Comparison of ENCODE assay signal across 8 mouse cellular contexts in genomic region chr5:3152149-3152865, GRCm38 (mm10).
DNase-seq lines count a peak whose midpoint lies in the region; ATAC-seq and TF ChIP-seq lines count a peak whose summit lies in the region.
"Not testable (repeated sequence)": the region's sequence is repeated elsewhere in the genome, so short reads cannot be mapped to it uniquely, and the experiment has no call there.

No protein-coding gene starts in this region.

- H3K4me3 ChIP-seq in embryonic facial prominence, embryonic 13.5 days: peak overlapping the region; percentile 38
- peak overlapping the region; percentile 22; the same call in 1 of the 2 replicates for H3K4me3 ChIP-seq in heart, adult 2 months

- peak; percentile 67 to 81 for DNase-seq in heart, adult 2 months
- peak; percentile 9 for DNase-seq in kidney, adult 18-20 months
- peak; percentile 46 for DNase-seq in left cerebral cortex, postnatal 4 days
- DNase-seq in mesoderm, embryonic 11.5 days (ENCODE audit: low read depth, low spot score): peak; percentile 31
- DNase-seq in right cerebral cortex, adult 2 months (ENCODE audit: low spot score in 2 of 2): peak; percentile 75 to 79
- DNase-seq in yolk sac, embryonic 10.5 days (ENCODE audit: low spot score): peak; percentile 30

- H3K79me2 ChIP-seq in heart, adult 2 months (replicated peaks; ENCODE audit: control insufficient read depth, insufficient read depth, low read length): not testable (repeated sequence)

- H3K27ac ChIP-seq in embryonic facial prominence, embryonic 13.5 days: peak overlapping the region; percentile 11; the same call in 1 of the 2 replicates
- not testable (repeated sequence) for H3K27ac ChIP-seq in heart, adult 2 months

- H3K9me3 ChIP-seq in embryonic facial prominence, embryonic 13.5 days: not testable (repeated sequence)

- not testable (repeated sequence) for TF ChIP-seq EP300 in heart, adult 2 months (IDR thresholded peaks at IDR 0.05; ENCODE audit: insufficient read depth, low read depth, low read length)

- H3K4me2 ChIP-seq in embryonic facial prominence, embryonic 13.5 days: peak overlapping the region; percentile 65

- peak overlapping the region; percentile 52 for H3K9ac ChIP-seq in embryonic facial prominence, embryonic 13.5 days
- H3K9ac ChIP-seq in heart, adult 2 months (ENCODE audit: low read depth, low read length): peak overlapping the region; percentile 50; the same call in 1 of the 2 replicates

- H3K36me3 ChIP-seq in embryonic facial prominence, embryonic 13.5 days; heart, adult 2 months (ENCODE audit: control insufficient read depth, insufficient read depth, low read length): not testable (repeated sequence)

- not testable (repeated sequence) for TF ChIP-seq POLR2A in heart, adult 2 months (IDR thresholded peaks at IDR 0.05; ENCODE audit: insufficient read depth, low read depth, low read length)

- H3K27me3 ChIP-seq in embryonic facial prominence, embryonic 13.5 days; heart, adult 2 months (ENCODE audit: control insufficient read depth, insufficient read depth, low read length): not testable (repeated sequence)

- intact Hi-C loops in heart, adult 2 months (cut with DNase I): loop anchor here (5.0 kb wide), 1 partner anchor 190 kb away; the partner anchor contains the start of gene Cdk6
- intact Hi-C loops in left cerebral cortex, postnatal 4 days (cut with DNase I): loop anchor here (5.0 kb wide), 1 partner anchor 190 kb away; the partner anchor contains the start of gene Cdk6

- WGBS in embryonic facial prominence, embryonic 13.5 days: 23% methylated on average over 26 of the region's 26 CpGs
- 23% methylated on average over 26 of the region's 26 CpGs for WGBS in heart, adult 2 months

- peak; percentile 96 for ATAC-seq in activated CD4-positive, CD25-positive, alpha-beta regulatory T cell, adult 4 months
- peak; percentile 85 for ATAC-seq in embryonic facial prominence, embryonic 13.5 days (ENCODE audit: insufficient number of reproducible peaks, insufficient read depth, low FRiP score, low TSS enrichment, low read depth)

- TF ChIP-seq CTCF in heart, adult 2 months (IDR thresholded peaks at IDR 0.05): not testable (repeated sequence)

- H3K4me1 ChIP-seq in embryonic facial prominence, embryonic 13.5 days; heart, adult 2 months (ENCODE audit: control insufficient read depth, insufficient read depth, low read length): not testable (repeated sequence)

Comparison
In these comparisons a context has a peak if more than half of its experiments do, and no peak if none do; other contexts are left out.
1. DNase-seq: peak in every context shown above with its lines; median percentile 77 in right cerebral cortex, adult 2 months; 74 in heart, adult 2 months; 46 in left cerebral cortex, postnatal 4 days; 31 in mesoderm, embryonic 11.5 days; 30 in yolk sac, embryonic 10.5 days; 9 in kidney, adult 18-20 months.